Mouse (Mus musculus) embryonic facial prominence, embryonic 15.5 days (tissue): ENCODE measurements around the gene Dkkl1. TPM values are rescaled to one million over a fixed set of nuclear protein-coding genes. Genes with fewer than 3 reads are reported as not detected.

Experiments
- ATAC-seq: fragments of 200-750 bp; cut with Nextera tagmentation; 2 replicates; pipeline ENCODE4 v1.8.0; 2017; ENCODE audit warnings: low read depth, moderate TSS enrichment; ENCODE audit not compliant: insufficient number of reproducible peaks, low FRiP score, low TSS enrichment
- H3K27ac ChIP-seq: fragments of 300-500 bp; sonication (generic); replicated peaks from 2 replicates; pipeline ENCODE4 v1.5.1; 2015; ENCODE audit warnings: mild to moderate bottlenecking, inconsistent platforms
- H3K27me3 ChIP-seq: fragments of 300-500 bp; sonication (generic); 2 replicates; pipeline ENCODE4 v1.6.1; 2015; ENCODE audit warnings: inconsistent platforms
- H3K36me3 ChIP-seq: fragments of 300-500 bp; sonication (generic); 2 replicates; pipeline ENCODE4 v1.6.1; 2015; ENCODE audit warnings: mild to moderate bottlenecking, inconsistent platforms
- H3K4me1 ChIP-seq: fragments of 300-500 bp; sonication (generic); 2 replicates; pipeline ENCODE4 v1.6.1; 2015; ENCODE audit warnings: inconsistent platforms
- H3K4me2 ChIP-seq: fragments of 300-500 bp; sonication (generic); replicated peaks from 2 replicates; pipeline ENCODE4 v1.6.1; 2015; ENCODE audit warnings: mild to moderate bottlenecking, inconsistent platforms
- H3K4me3 ChIP-seq: fragments of 300-500 bp; sonication (generic); replicated peaks from 2 replicates; pipeline ENCODE4 v1.5.1; 2015; ENCODE audit warnings: mild to moderate bottlenecking, inconsistent platforms
- H3K9ac ChIP-seq: fragments of 300-500 bp; sonication (generic); 2 replicates; pipeline ENCODE4 v1.6.1; 2015; ENCODE audit warnings: inconsistent platforms
- H3K9me3 ChIP-seq: fragments of 300-500 bp; sonication (generic); replicated peaks from 2 replicates; pipeline ENCODE4 v1.6.1; 2016; ENCODE audit warnings: inconsistent platforms
- WGBS: fragments of 180-500 bp; shearing (Covaris S2); methylation state at CpG from one replicate; pipeline ENCODE4 v1.1.7; 2015; 5-methylcytosine and 5-hydroxymethylcytosine counted together
- polyA plus RNA-seq: library from polyadenylated mRNA; unstranded; fragments of >200 nt; fragmentation: Nextera tagmentation; extraction: Ambion mirVana; gene quantifications from 2 replicates; pipeline ENCODE4 v1.2.1, GENCODE M21; 2015

Dkkl1 gene
- polyA plus RNA-seq, 1 experiment from 2014 or later: 38.5 TPM

DNA sequence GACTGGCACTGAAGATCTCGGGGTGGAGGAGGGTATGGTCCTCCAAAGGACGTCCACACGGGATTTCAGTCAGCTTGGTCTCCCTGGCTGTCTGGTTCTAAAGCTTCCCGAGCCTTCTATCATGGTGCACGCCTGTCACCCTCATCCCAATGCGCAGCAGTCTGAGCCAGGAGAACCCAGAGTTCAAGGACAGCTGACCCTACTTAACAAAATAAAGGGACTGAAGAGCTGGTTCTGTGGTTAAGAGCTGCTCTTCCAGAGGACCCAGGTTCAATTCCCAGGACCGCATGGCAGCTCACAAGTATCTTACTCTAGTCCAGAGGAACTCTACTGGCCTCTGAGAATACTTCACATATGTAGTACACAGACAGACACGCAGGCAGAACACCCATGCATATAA, 17.1 kb upstream of the Dkkl1 start:
- no peak overlapping the region for H3K9ac ChIP-seq
- H3K4me2 ChIP-seq: no peak overlapping the region
- 89% methylated on average over 8 of the region's 8 CpGs for WGBS
- H3K27me3 ChIP-seq: no peaks in the 10 kb centered on the region
- peaks cover 10% of the 10 kb centered on the region for H3K4me1 ChIP-seq
- no peaks in the 10 kb centered on the region for H3K9me3 ChIP-seq
- H3K4me3 ChIP-seq: no peak overlapping the region
- no peak overlapping the region for H3K27ac ChIP-seq
- H3K36me3 ChIP-seq: peaks cover 86% of the 10 kb centered on the region
- ATAC-seq: no peak

DNA sequence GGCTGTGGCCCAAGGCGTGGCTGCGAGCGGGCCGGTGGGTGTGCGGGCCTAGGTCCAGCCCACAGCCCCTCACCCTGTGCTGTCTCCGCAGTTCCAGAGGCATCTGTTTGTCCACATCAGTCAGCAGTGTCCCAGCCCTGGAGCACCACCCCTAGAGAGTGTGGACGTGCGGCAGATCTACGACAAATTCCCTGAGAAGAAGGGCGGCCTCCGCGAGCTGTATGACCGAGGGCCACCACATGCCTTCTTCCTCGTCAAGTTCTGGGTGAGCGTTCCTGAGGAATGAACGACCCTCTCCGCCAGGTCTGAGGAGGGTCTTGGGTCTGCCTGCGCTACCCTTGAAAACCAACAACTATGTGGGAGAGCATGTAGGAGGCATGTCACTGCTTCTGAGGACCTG, 16.6 kb upstream of the Dkkl1 start:
- ATAC-seq: no peak

DNA sequence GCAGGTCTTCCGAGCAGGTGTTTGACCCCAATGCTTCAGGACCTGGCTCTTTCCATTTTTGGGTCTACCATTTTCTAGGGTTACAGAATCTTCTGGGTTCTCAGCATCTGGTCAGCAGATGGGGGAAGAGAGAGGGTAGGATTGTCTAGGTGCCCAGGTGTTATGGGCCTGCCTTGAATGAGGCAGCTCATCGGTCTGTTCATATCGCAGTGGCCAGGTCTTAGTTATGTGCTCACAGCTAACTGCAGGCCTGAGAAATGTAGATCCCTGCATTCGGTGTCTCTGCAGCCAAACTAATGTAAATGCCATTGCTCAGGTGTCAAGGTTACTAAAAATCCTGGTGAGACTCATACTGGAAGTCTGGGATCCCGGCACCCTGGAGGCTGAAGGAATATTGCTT, 14.5 kb upstream of the Dkkl1 start:
- no peaks in the 10 kb centered on the region for H3K27me3 ChIP-seq
- H3K36me3 ChIP-seq: peaks cover 84% of the 10 kb centered on the region
- 89% methylated on average over 5 of the region's 5 CpGs for WGBS
- no peak overlapping the region for H3K9ac ChIP-seq
- no peak overlapping the region for H3K4me3 ChIP-seq
- no peaks in the 10 kb centered on the region for H3K4me1 ChIP-seq
- H3K27ac ChIP-seq: no peak overlapping the region
- H3K4me2 ChIP-seq: no peak overlapping the region
- ATAC-seq: no peak
- H3K9me3 ChIP-seq: no peaks in the 10 kb centered on the region

More for the DNA sequence above, 16.6 kb upstream of the Dkkl1 start:
- 96% methylated on average over 18 of the region's 18 CpGs for WGBS
- Histone ChIP-seq H3K27ac (no peak overlapping the region), H3K36me3 (peaks cover 87% of the 10 kb centered on the region), H3K4me3 (no peak overlapping the region), H3K4me2 (no peak overlapping the region), H3K27me3 (no peaks in the 10 kb centered on the region), H3K4me1 (peaks cover 5% of the 10 kb centered on the region), H3K9ac (no peak overlapping the region), H3K9me3 (no peaks in the 10 kb centered on the region)

DNA sequence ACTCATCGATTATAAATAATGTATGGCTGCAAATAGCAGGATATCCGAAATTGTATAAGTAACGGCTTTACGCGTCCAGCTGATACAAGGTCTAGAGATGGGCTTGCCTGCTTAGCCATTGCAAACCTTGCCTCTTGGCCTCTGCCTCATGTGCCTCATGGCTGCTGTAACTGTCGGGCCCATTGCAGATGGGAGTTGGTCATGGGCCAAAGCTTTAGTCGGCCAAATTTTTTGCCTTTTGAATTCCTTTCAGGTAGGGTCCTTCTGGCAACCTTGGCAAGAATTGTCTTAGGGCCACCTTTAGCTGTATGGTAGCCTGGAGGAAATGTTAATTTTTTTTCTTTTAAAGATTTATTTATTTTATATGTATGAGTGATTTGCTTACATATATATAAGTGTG, 12.9 kb upstream of the Dkkl1 start:
- 94% methylated on average over 7 of the region's 7 CpGs for WGBS

DNA sequence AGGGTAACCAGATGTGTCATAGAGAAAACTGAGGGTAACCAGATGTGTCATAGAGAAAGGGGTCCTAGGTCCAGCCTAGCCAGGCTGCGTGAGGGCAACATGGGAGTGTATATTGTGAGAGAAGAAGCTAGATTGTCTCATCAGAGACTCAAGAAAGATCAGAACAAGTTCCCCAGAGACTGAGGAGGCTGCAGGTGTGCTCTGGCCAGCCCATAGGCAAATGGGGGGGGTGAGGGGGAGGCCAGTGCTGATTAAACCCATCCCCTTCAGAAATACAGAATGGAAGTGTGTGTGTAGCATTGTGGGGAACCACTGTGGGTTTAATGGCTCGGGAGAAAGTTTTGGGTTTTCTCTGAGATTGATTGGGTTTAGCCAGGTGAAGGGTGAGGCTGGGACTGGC, 9.7 kb upstream of the Dkkl1 start:
- WGBS: 76% methylated on average over 2 of the region's 2 CpGs
- peaks cover 18% of the 10 kb centered on the region for H3K4me1 ChIP-seq

More for the DNA sequence above, 12.9 kb upstream of the Dkkl1 start:
- no peaks in the 10 kb centered on the region for H3K27me3 ChIP-seq
- H3K4me2 ChIP-seq: no peak overlapping the region
- H3K4me3 ChIP-seq: no peak overlapping the region
- H3K9ac ChIP-seq: no peak overlapping the region
- no peak overlapping the region for H3K27ac ChIP-seq
- ATAC-seq: no peak
- peaks cover 93% of the 10 kb centered on the region for H3K36me3 ChIP-seq
- no peaks in the 10 kb centered on the region for H3K9me3 ChIP-seq
- no peaks in the 10 kb centered on the region for H3K4me1 ChIP-seq

DNA sequence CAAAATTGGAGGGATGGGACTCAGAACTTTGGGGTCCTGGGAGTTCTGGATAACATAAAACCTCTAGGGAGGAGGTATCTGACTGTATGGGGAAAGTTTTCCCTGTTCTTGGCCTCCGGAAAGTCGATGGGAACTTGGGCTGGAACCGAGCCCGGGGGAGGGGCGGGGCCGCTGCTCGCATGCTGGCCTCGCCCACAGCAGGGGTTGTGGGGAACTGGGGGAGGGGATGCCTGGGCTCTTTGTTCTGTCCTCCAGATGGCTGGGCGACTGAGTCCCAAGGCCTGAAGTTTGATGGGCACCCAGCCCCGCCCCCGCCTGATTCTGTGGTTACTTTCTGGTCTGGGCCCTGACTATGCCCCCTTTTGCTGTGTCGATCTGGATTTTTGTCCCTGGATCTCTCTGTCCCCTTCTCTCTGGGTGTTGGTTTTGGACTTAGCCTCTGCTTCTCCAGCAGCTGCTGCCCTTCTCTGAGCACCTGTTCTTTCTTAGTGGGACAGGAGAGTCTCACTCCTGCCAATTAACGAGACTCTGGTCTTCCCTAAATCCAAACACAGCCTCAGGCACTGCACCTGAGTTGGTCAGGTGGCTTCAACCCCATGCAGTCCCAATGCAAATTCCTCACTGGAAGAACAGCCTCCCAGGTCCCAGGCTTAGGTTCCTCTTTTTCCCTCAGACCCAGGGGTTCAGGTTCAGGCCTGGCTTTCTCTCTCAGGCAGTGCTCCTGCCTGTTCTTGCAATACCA, 4.7 kb upstream of the Dkkl1 start:
- no peaks in the 10 kb centered on the region for H3K9me3 ChIP-seq
- peaks cover 27% of the 10 kb centered on the region for H3K4me1 ChIP-seq
- peak overlapping the region; percentile 63 for H3K4me3 ChIP-seq
- peak overlapping the region; percentile 88 for H3K27ac ChIP-seq
- peak overlapping the region; percentile 73 for H3K4me2 ChIP-seq
- ATAC-seq: peak; percentile 86
- peaks cover 8% of the 10 kb centered on the region for H3K27me3 ChIP-seq
- peak overlapping the region; percentile 67 for H3K9ac ChIP-seq
- peaks cover 46% of the 10 kb centered on the region for H3K36me3 ChIP-seq
- WGBS: under 1% methylated on average over 13 of the region's 13 CpGs

More for the DNA sequence above, 9.7 kb upstream of the Dkkl1 start:
- Histone ChIP-seq H3K4me2 (no peak overlapping the region), H3K9me3 (no peaks in the 10 kb centered on the region), H3K36me3 (peaks cover 92% of the 10 kb centered on the region), H3K9ac (no peak overlapping the region), H3K27me3 (no peaks in the 10 kb centered on the region), H3K27ac (no peak overlapping the region), H3K4me3 (no peak overlapping the region)
- ATAC-seq: no peak

DNA sequence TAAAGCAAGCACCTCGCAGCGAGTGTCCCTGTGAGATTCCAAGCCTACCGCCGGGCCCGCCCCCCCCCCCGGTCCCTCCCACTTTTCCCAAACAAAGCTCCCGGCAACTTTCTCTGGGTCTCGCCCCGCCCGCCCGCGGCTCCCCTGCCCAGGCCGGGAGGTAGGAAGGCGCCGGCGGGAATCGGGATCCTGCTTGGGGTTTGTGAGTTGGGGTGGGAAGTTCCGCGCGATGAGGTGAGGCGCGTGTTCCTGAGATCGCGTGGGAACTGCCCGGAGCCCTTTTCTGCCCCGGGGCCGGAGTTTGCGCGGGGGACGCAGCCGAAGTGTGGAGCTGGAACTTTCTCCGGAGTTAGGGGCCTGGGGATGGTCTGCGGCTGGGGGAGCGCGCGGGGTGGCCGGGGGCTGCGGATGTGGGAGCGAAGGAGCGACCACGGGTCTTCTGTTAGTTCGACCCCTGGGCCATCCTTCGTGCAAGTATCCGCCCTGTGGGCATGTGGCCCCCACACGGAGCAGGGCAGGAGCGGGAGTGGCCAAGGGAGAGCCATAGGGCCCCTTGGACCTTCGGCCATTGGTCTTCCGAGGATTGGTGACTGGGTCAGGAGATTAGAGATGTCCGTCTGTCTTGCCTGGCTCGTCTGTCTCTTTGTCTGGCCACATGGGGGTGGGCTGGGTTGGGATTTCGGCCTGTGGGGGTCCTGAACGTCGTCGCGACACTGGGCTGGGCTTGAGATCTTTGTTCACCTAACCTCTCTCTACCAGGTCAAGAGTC, 3.9 kb upstream of the Dkkl1 start, which contains the start of gene Tead2:
TSS of gene Tead2 (plus strand) at position 81 of the 769 bp plus-strand sequence.
- Histone ChIP-seq H3K9me3 (no peaks in the 10 kb centered on the region), H3K4me3 (peak within 1 kb of the TSS; percentile 63), H3K4me1 (peaks cover 29% of the 10 kb centered on the region), H3K4me2 (peak within 1 kb of the TSS; percentile 73), H3K27ac (peak within 1 kb of the TSS; percentile 88), H3K27me3 (peaks cover 15% of the 10 kb centered on the region), H3K36me3 (peaks cover 39% of the 10 kb centered on the region), H3K9ac (peak within 1 kb of the TSS; percentile 67)
- ATAC-seq: peak; percentile 64
- under 1% methylated on average over 54 of the region's 55 CpGs for WGBS

DNA sequence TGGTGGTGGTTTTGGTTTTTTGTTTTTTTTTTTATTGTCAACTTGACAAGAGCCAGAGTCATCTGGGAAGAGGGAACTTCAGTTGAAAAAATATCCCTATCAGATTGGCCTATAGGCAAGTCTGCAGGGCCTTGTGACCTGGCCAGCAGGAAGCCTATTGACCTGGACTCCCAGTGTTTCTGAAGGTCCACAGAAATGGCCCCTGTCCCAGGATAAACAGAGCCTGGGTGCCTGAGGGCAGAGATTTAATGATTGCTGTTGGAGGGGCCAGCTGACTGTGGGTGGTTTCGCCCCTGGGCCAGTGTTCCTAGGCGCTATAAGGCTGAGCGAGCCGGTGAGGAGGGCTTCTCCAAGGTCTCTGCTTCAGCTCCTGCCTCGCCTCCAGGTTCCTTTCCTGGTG, 1.8 kb upstream of the Dkkl1 start:
- Histone ChIP-seq H3K27me3 (peaks cover 20% of the 10 kb centered on the region), H3K9me3 (no peaks in the 10 kb centered on the region), H3K9ac (no peak overlapping the region), H3K27ac (no peak overlapping the region), H3K4me2 (no peak overlapping the region), H3K36me3 (peaks cover 17% of the 10 kb centered on the region), H3K4me1 (peaks cover 29% of the 10 kb centered on the region), H3K4me3 (no peak overlapping the region)
- 69% methylated on average over 5 of the region's 5 CpGs for WGBS
- ATAC-seq: no peak

DNA sequence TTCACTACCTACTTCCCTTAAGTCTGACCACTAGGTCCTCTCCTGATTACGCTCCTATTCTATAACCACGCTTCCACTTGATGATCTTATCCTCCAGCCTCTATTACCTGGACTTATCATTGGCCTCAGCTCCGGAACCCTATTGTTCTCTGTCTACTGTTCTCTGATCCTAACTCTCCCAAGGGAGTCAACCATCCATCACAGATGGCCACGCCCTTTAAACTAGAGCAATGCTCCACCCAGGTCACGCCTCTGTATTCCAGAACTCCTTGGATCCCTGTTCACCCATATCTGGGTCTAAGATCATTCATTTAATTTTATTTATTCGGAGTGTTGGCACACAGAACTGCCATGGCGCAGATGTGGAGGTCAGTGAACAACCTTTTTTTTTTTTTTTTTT, 409 bp upstream of the Dkkl1 start:
- WGBS: 75% methylated on average over 7 of the region's 7 CpGs
- Histone ChIP-seq H3K9me3 (no peaks in the 10 kb centered on the region), H3K4me1 (peaks cover 17% of the 10 kb centered on the region), H3K4me2 (peak overlapping the region; percentile 37), H3K27ac (no peak overlapping the region), H3K27me3 (peaks cover 20% of the 10 kb centered on the region), H3K9ac (no peak overlapping the region), H3K36me3 (0 out of 2 replicates have a peak, but pooled peaks cover 4% of the 10 kb centered on the region), H3K4me3 (peak overlapping the region; percentile 22; the same call in 1 of the 2 replicates)
- ATAC-seq: no peak

DNA sequence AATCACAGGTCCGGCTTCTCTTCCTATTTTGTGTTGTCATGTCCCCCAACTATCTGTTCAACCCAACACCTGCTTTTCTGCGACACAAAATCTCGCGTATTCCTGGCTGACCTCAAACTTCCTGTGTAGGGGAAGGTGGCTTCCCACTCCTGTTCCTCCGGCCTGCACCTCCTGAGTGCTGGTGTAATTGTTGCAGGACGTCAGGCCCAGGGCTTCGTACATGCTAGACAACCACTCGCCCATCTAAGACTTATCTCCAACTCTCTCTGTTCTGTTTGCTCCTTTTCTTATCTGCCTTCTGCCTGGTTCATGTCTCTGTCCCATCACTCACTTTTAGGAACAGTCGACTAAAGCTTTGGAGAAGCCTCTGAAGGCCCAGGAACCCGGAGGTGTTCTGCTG, 877 bp downstream of the Dkkl1 start:
- no peak overlapping the region for H3K27ac ChIP-seq
- H3K4me3 ChIP-seq: 0 out of 2 replicates have a peak overlapping the region, but pooled peaks have one; percentile 22
- ATAC-seq: no peak
- 0 out of 2 replicates have a peak overlapping the region, but pooled peaks have one; percentile 37 for H3K4me2 ChIP-seq
- 70% methylated on average over 10 of the region's 10 CpGs for WGBS
- H3K27me3 ChIP-seq: peaks cover 20% of the 10 kb centered on the region
- no peaks in the 10 kb centered on the region for H3K9me3 ChIP-seq
- H3K9ac ChIP-seq: no peak overlapping the region
- peaks cover 7% of the 10 kb centered on the region for H3K4me1 ChIP-seq
- H3K36me3 ChIP-seq: no peaks in the 10 kb centered on the region

DNA sequence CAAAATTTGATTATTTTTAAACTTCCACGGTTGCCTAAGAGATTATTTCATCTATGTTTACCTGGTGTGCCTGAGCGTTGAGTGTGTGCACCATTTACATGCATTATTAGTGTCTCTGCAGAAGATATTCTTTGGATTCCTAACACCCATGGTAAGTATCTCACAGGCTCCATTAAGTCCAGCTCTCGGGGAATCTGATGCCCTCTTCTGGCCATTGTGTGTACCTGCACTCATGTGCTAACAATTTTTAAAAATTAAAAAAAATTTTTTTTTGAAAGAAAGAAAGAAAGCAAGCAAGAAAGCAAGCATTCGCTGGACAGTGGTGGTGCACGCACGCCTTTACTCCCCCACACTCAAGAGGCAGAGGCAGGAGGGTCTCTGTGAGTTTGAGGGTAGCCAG, 3.7 kb downstream of the Dkkl1 start:
- H3K4me1 ChIP-seq: peaks cover 9% of the 10 kb centered on the region; the same call in 1 of the 2 replicates
- no peaks in the 10 kb centered on the region for H3K9me3 ChIP-seq
- no peak overlapping the region for H3K4me3 ChIP-seq
- no peak overlapping the region for H3K9ac ChIP-seq
- peaks cover 20% of the 10 kb centered on the region for H3K27me3 ChIP-seq
- WGBS: 79% methylated on average over 6 of the region's 6 CpGs
- no peak overlapping the region for H3K4me2 ChIP-seq
- no peak overlapping the region for H3K27ac ChIP-seq
- ATAC-seq: no peak
- no peaks in the 10 kb centered on the region for H3K36me3 ChIP-seq
